Mouse (Mus musculus) limb, embryonic 11.5 days (tissue): ENCODE results near the gene Rangap1. TPM values are rescaled to one million over a fixed set of nuclear protein-coding genes. Genes with fewer than 3 reads are reported as not detected.
"Not testable (repeated sequence)": the region's sequence is repeated elsewhere in the genome, so short reads cannot be mapped to it uniquely, and the experiment has no call there.

ENCODE experiments used
- ATAC-seq: fragments of 200-750 bp; cut with Nextera tagmentation; 2 replicates; pipeline ENCODE4 v1.8.0; 2017; ENCODE audit warnings: low read depth; ENCODE audit not compliant: insufficient number of reproducible peaks, low FRiP score, low TSS enrichment
- DNase-seq: peaks from one replicate; pipeline ENCODE4 v3.0.0-alpha.2; 2015; ENCODE audit warnings: low spot score
- H3K27ac ChIP-seq: fragments of 300-500 bp; sonication (generic); replicated peaks from 2 replicates; pipeline ENCODE4 v1.5.1; 2014; ENCODE audit warnings: low read depth, mild to moderate bottlenecking, low read length
- H3K27me3 ChIP-seq: fragments of 300-500 bp; sonication (generic); 2 replicates; pipeline ENCODE4 v1.6.1; 2014; ENCODE audit warnings: mild to moderate bottlenecking, low read length, mixed read lengths; ENCODE audit not compliant: control insufficient read depth, insufficient read depth
- H3K36me3 ChIP-seq: fragments of 300-500 bp; sonication (generic); 2 replicates; pipeline ENCODE4 v1.6.1; 2014; ENCODE audit warnings: mild to moderate bottlenecking, low read length, moderate library complexity, mixed read lengths; ENCODE audit not compliant: control insufficient read depth, insufficient read depth
- H3K4me1 ChIP-seq: fragments of 300-500 bp; sonication (generic); 2 replicates; pipeline ENCODE4 v1.6.1; 2014; ENCODE audit warnings: low read length, mixed read lengths; ENCODE audit not compliant: control insufficient read depth, insufficient read depth
- H3K4me2 ChIP-seq: fragments of 300-500 bp; sonication (generic); 2 replicates; pipeline ENCODE4 v1.6.1; 2014; ENCODE audit warnings: low read depth, mild to moderate bottlenecking, moderate library complexity; ENCODE audit not compliant: severe bottlenecking
- H3K4me3 ChIP-seq: fragments of 300-500 bp; sonication (generic); 2 replicates; pipeline ENCODE4 v1.5.1; 2014; ENCODE audit warnings: low read depth, low read length
- H3K9ac ChIP-seq: fragments of 300-500 bp; sonication (generic); 2 replicates; pipeline ENCODE4 v1.6.1; 2014; ENCODE audit warnings: mild to moderate bottlenecking, low read length
- H3K9me3 ChIP-seq: fragments of 300-500 bp; sonication (generic); 2 replicates; pipeline ENCODE4 v1.6.1; 2016; ENCODE audit warnings: low read length; ENCODE audit not compliant: control insufficient read depth
- WGBS: fragments of 180-500 bp; shearing (Covaris S2); extraction: QIAGEN DNeasy Blood & Tissue Kit; methylation state at CpG from one replicate; pipeline ENCODE4 v1.1.7; 2014; 5-methylcytosine and 5-hydroxymethylcytosine counted together
- polyA plus RNA-seq: library from polyadenylated mRNA; unstranded; fragments of >200 nt; fragmentation: Nextera tagmentation; extraction: Ambion mirVana; gene quantifications from 2 replicates; pipeline ENCODE4 v1.2.1, GENCODE M21; 2014

Rangap1 gene
- polyA plus RNA-seq, 1 experiment from 2014 or later, result 125 TPM

DNA sequence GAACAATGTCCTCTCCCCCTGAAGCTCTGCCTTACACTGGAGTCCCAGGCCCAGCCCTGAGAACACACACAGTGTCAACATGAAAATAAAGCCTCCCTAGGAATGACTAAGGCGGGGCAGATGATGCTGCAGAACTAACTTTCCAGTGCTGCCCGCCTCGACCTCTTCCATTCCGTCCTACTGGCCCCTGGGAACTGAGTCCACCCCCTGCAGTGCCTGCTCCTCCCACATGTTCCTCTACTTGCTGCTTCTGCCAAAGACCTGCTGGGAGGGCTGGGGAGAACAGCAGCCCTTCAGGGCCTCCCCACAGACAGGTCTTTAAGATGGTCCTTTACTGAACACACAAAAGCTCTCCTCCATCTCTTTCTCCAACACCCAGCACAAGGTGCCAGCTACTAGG, 34.5 kb downstream of the Rangap1 start:
- DNase-seq (no peak), ATAC-seq (no peak)
- Histone ChIP-seq H3K4me2 (no peak overlapping the region), H3K36me3 (peaks cover 52% of the 10 kb centered on the region), H3K9ac (no peak overlapping the region), H3K27ac (no peak overlapping the region), H3K4me1 (no peaks in the 10 kb centered on the region), H3K9me3 (no peaks in the 10 kb centered on the region), H3K27me3 (no peaks in the 10 kb centered on the region), H3K4me3 (no peak overlapping the region)
- 82% methylated on average over 4 of the region's 4 CpGs for WGBS

DNA sequence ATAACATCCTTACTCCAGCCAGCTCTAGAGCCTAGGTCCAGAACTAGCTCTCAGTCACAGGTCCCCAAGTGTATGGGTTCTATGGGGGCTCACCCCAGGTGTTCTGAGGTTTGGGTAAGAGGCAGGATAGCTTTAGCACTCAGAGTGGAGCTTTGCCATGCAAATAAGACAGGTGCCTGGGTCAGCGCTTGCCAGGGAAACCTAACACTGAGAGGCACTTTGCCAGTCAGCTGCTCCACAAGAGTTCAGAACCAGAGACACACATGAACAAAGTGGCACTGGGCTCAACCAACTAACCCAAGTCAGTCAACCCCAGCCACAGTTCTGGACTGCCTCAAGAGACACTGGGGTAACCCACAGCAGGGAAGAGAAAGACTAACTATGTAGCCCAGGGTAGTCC, 35.6 kb downstream of the Rangap1 start:
- Histone ChIP-seq H3K36me3 (peaks cover 57% of the 10 kb centered on the region), H3K4me3 (no peak overlapping the region), H3K27ac (no peak overlapping the region)

GRCm38 (mm10) chr15:81708991-81709390, 36.3 kb downstream of the Rangap1 start:
- H3K27ac ChIP-seq, result no peak overlapping the region
- no peaks in the 10 kb centered on the region for H3K4me1 ChIP-seq
- no peaks in the 10 kb centered on the region for H3K9me3 ChIP-seq
- no peaks in the 10 kb centered on the region for H3K27me3 ChIP-seq
- peaks cover 57% of the 10 kb centered on the region for H3K36me3 ChIP-seq
- 93% methylated on average over 11 of the region's 11 CpGs for WGBS
- H3K4me3 ChIP-seq, result no peak overlapping the region
- DNase-seq (no peak), ATAC-seq (no peak)
- no peak overlapping the region for H3K4me2 ChIP-seq
- H3K9ac ChIP-seq, result no peak overlapping the region

More for the DNA sequence above, 35.6 kb downstream of the Rangap1 start:
- Histone ChIP-seq H3K9me3 (no peaks in the 10 kb centered on the region), H3K27me3 (no peaks in the 10 kb centered on the region), H3K4me2 (no peak overlapping the region), H3K9ac (no peak overlapping the region), H3K4me1 (no peaks in the 10 kb centered on the region)
- WGBS, result 100% methylated on average over 1 of the region's 1 CpGs
- ATAC-seq (no peak), DNase-seq (no peak)

DNA sequence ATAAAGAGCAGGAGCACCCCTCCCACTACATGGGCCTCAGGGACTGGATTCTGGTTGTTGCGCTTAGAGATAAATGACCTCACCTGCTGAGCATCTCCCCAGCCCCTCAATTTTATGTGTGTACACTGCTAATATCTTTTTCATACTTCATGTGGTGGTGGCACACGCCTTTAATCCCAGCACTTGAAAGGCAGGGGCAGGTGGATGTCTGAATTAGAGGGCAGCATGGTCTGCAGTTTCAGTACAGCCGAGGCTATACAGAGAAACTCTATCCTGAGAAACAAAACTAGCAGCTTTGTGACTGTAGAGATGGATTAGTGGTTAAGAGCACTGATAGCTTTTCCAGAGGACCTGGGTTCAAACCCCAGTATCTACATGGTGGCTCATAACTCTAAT, 42.2 kb downstream of the Rangap1 start:
- WGBS, result 90% methylated on average over 3 of the region's 3 CpGs
- no peak overlapping the region for H3K27ac ChIP-seq
- H3K9ac ChIP-seq, result no peak overlapping the region
- no peak overlapping the region for H3K4me3 ChIP-seq
- no peaks in the 10 kb centered on the region for H3K4me1 ChIP-seq
- no peaks in the 10 kb centered on the region for H3K9me3 ChIP-seq
- peaks cover 22% of the 10 kb centered on the region for H3K36me3 ChIP-seq
- ATAC-seq (no peak), DNase-seq (no peak)
- no peak overlapping the region for H3K4me2 ChIP-seq
- H3K27me3 ChIP-seq, result no peaks in the 10 kb centered on the region

- 91% methylated on average over 13 of the region's 13 CpGs for WGBS
- Histone ChIP-seq H3K4me1 (no peaks in the 10 kb centered on the region), H3K27ac (no peak overlapping the region), H3K36me3 (peaks cover 22% of the 10 kb centered on the region), H3K4me3 (no peak overlapping the region), H3K27me3 (no peaks in the 10 kb centered on the region), H3K4me2 (no peak overlapping the region), H3K9me3 (no peaks in the 10 kb centered on the region), H3K9ac (no peak overlapping the region)
- DNase-seq, result no peak
- ATAC-seq, result no peak
These were observed 42.8 kb downstream of the Rangap1 start for GRCm38 (mm10) chr15:81702306-81703093.

DNA sequence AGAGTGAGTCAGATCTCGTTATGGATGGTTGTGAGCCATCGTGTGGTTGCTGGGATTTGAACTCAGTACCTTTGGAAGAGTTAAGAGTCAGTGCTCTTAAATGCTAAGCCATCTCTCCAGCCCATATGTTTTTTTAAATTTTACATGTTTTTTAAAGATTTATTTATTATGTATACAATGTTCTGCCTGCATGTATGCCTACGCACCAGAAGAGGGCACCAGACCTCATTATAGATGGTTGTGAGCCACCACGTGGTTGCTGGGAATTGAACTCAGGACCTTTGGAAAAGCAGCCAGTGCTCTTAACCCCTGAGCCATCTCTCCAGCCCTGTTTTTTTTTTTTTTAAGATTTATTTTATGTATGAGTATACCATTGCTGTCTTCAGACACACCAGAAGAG, 44.0 kb downstream of the Rangap1 start:
- peaks cover 21% of the 10 kb centered on the region for H3K36me3 ChIP-seq
- WGBS, result 76% methylated on average over 4 of the region's 4 CpGs

DNA sequence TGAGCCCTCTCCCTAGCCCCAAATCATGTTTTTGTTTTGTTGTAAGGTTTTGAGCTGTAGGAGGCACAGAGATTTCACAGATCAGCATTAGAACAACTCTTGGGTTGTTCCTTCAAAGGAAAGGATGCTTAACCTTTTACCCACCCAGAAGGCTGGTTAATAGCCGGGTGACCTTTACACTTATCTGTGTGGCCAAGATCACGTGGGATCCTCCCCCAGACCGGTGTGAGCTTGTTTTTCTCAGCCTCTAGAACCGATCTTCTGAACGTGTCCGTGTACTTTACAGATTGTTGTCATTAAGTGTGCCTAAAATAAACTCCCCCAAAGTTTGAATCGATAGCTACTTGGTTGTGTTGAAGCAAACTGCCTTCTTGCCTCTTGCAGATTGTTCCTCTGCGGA, 44.7 kb downstream of the Rangap1 start:
- WGBS, result 79% methylated on average over 8 of the region's 8 CpGs
- Histone ChIP-seq H3K36me3 (peaks cover 15% of the 10 kb centered on the region), H3K9ac (no peak overlapping the region), H3K4me2 (no peak overlapping the region), H3K4me3 (no peak overlapping the region), H3K4me1 (no peaks in the 10 kb centered on the region), H3K9me3 (no peaks in the 10 kb centered on the region), H3K27me3 (0 out of 2 replicates have a peak, but pooled peaks cover 2% of the 10 kb centered on the region), H3K27ac (no peak overlapping the region)
- ATAC-seq, result no peak
- no peak for DNase-seq

More for the DNA sequence above, 44.0 kb downstream of the Rangap1 start:
- not testable (repeated sequence) for H3K4me2 ChIP-seq, ATAC-seq, H3K4me1 ChIP-seq, H3K9ac ChIP-seq, H3K9me3 ChIP-seq, H3K27ac ChIP-seq, H3K4me3 ChIP-seq, DNase-seq, H3K27me3 ChIP-seq

DNA sequence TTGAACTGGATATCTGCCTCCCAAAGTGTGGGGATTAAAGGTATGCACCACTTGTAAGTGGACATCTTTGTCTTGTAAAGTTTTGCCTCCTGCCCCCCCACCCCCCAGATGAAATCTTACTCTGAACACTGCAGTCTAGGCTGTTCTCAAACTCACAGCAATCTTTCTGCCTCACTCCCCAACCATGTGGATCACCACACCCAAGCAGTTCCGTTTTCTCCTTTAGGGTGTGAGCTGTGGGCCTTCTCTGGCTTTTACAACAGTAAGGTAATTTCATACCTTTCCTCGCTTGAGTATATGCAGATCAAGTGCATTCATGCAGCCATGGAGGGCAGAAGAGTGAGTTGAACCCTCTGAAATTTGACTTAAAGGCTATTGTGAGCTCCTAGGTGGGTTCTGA, 45.2 kb downstream of the Rangap1 start:
- DNase-seq (no peak), ATAC-seq (no peak)
- Histone ChIP-seq H3K4me2 (no peak overlapping the region), H3K9me3 (no peaks in the 10 kb centered on the region), H3K27ac (no peak overlapping the region), H3K4me3 (no peak overlapping the region), H3K4me1 (no peaks in the 10 kb centered on the region), H3K27me3 (peaks cover 2% of the 10 kb centered on the region; the same call in 1 of the 2 replicates), H3K9ac (no peak overlapping the region), H3K36me3 (peaks cover 11% of the 10 kb centered on the region)
- WGBS, result 70% methylated on average over 2 of the region's 2 CpGs
